Mouse (Mus musculus) hindbrain, embryonic 14.5 days (tissue): ENCODE data around the gene Mcoln1. TPM values are rescaled to one million over a fixed set of nuclear protein-coding genes. Genes with fewer than 3 reads are reported as not detected.

Experiments
- ATAC-seq: fragments of 200-750 bp; cut with Nextera tagmentation; 2 replicates; pipeline ENCODE4 v1.8.0; 2017; ENCODE audit warnings: moderate number of reproducible peaks, mild to moderate bottlenecking, moderate TSS enrichment, moderate library complexity; ENCODE audit not compliant: low FRiP score
- DNase-seq: peaks from one replicate; pipeline ENCODE4 v3.0.0-alpha.2; 2015; ENCODE audit warnings: low spot score
- H3K27ac ChIP-seq: fragments of 300-500 bp; sonication (generic); 2 replicates; pipeline ENCODE4 v1.5.1; 2014; ENCODE audit warnings: mild to moderate bottlenecking, moderate library complexity
- H3K27me3 ChIP-seq: fragments of 300-500 bp; sonication (generic); 2 replicates; pipeline ENCODE4 v1.6.1; 2014; ENCODE audit warnings: mild to moderate bottlenecking, low read length, mixed read lengths; ENCODE audit not compliant: control insufficient read depth, insufficient read depth
- H3K36me3 ChIP-seq: fragments of 300-500 bp; sonication (generic); replicated peaks from 2 replicates; pipeline ENCODE4 v1.6.1; 2014; ENCODE audit not compliant: control insufficient read depth, insufficient read depth
- H3K4me1 ChIP-seq: fragments of 300-500 bp; sonication (generic); replicated peaks from 2 replicates; pipeline ENCODE4 v1.6.1; 2014; ENCODE audit warnings: antibody characterized with exemption, low read length, mixed read lengths; ENCODE audit not compliant: control insufficient read depth, insufficient read depth
- H3K4me2 ChIP-seq: fragments of 300-500 bp; sonication (generic); replicated peaks from 2 replicates; pipeline ENCODE4 v1.6.1; 2014; ENCODE audit warnings: mild to moderate bottlenecking, moderate library complexity
- H3K4me3 ChIP-seq: fragments of 300-500 bp; sonication (generic); replicated peaks from 2 replicates; pipeline ENCODE4 v1.5.1; 2014; ENCODE audit warnings: mild to moderate bottlenecking, low read length
- H3K9ac ChIP-seq: fragments of 300-500 bp; sonication (generic); 2 replicates; pipeline ENCODE4 v1.6.1; 2014
- H3K9me3 ChIP-seq: fragments of 300-500 bp; sonication (generic); 2 replicates; pipeline ENCODE4 v1.6.1; 2016; ENCODE audit warnings: low read length; ENCODE audit not compliant: control insufficient read depth
- WGBS: fragments of 180-500 bp; shearing (Covaris S2); extraction: QIAGEN DNeasy Blood & Tissue Kit; methylation state at CpG from one replicate; pipeline ENCODE4 v1.1.7; 2014; 5-methylcytosine and 5-hydroxymethylcytosine counted together
- polyA plus RNA-seq: library from polyadenylated mRNA; unstranded; fragments of >200 nt; fragmentation: Nextera tagmentation; extraction: Ambion mirVana; gene quantifications from 2 replicates; pipeline ENCODE4 v1.2.1, GENCODE M21; 2014

The Mcoln1 gene
- polyA plus RNA-seq, 1 experiment from 2014 or later = 70.0 TPM

- H3K27me3 ChIP-seq = no peaks in the 10 kb centered on the region
- H3K4me3 ChIP-seq = peak overlapping the region; percentile 28
- H3K4me1 ChIP-seq = no peaks in the 10 kb centered on the region
- peak overlapping the region; percentile 57 for H3K9ac ChIP-seq
- no peaks in the 10 kb centered on the region for H3K36me3 ChIP-seq
- H3K4me2 ChIP-seq = peak overlapping the region; percentile 55
- DNase-seq = no peak
- ATAC-seq = peak; percentile 64
- H3K9me3 ChIP-seq = no peaks in the 10 kb centered on the region
- no peak overlapping the region for H3K27ac ChIP-seq
- WGBS = 24% methylated on average over 37 of the region's 37 CpGs
Observed at GRCm38 (mm10) chr8:3475715-3476429, 24.4 kb upstream of the Mcoln1 start.

- Histone ChIP-seq H3K4me2 (no peak overlapping the region), H3K4me3 (no peak overlapping the region), H3K27me3 (no peaks in the 10 kb centered on the region), H3K27ac (no peak overlapping the region), H3K9me3 (no peaks in the 10 kb centered on the region), H3K4me1 (no peaks in the 10 kb centered on the region), H3K36me3 (no peaks in the 10 kb centered on the region), H3K9ac (no peak overlapping the region)
- no peak for ATAC-seq
- no peak for DNase-seq
- 80% methylated on average over 4 of the region's 4 CpGs for WGBS
Observed at GRCm38 (mm10) chr8:3480221-3480785, 20.0 kb upstream of the Mcoln1 start.

DNA sequence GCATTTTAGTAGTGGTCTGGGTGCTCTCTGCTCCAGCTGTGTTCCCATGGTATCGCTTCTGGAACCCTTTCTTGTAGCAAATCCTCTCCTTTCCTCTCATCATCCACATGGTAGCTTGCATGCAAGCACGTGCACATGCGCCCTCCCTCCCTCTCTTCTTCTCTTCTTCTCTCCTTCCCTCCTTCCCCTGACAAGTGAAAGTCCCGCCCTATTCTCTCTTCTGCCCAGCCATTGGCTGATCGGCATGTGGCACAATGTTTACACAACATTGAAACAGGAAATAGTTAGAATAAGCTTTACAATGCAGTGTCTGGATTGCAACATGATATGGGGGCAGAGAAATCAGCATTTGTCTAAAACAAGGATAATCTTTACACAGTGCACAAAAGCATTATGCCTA lies 18.7 kb upstream of the Mcoln1 start:
- H3K27me3 ChIP-seq = no peaks in the 10 kb centered on the region
- H3K9ac ChIP-seq = no peak overlapping the region
- no peak overlapping the region for H3K4me2 ChIP-seq
- ATAC-seq = no peak
- H3K4me3 ChIP-seq = no peak overlapping the region
- H3K27ac ChIP-seq = no peak overlapping the region
- H3K9me3 ChIP-seq = no peaks in the 10 kb centered on the region
- no peaks in the 10 kb centered on the region for H3K36me3 ChIP-seq
- DNase-seq = no peak
- H3K4me1 ChIP-seq = no peaks in the 10 kb centered on the region
- WGBS = 64% methylated on average over 5 of the region's 5 CpGs

DNA sequence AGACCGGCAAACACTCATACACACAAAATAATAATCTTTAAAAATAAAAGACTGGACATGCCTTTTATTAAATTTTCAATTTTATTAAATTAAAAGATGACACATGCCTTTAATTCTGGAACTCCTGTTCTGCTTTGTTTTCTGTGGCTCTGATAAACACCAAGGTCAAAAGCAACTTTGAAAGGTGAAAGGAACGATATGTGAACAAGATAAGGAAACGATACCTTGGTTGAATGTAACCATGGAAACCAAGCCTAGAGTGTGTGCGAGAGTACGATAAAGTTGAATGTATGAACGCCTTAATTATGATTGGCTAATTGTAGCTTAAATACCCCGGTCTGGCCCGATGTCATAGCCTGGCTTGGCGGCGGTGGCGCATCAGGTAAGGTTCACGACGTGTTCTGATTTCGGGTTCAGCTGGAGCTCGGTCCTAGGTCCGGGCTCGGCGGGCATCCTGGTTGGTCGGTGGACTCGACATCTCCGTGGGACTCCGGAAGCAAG lies 18.0 kb upstream of the Mcoln1 start:
- no peak for ATAC-seq
- Histone ChIP-seq H3K4me3 (no peak overlapping the region), H3K27ac (no peak overlapping the region), H3K36me3 (no peaks in the 10 kb centered on the region), H3K27me3 (no peaks in the 10 kb centered on the region), H3K4me1 (no peaks in the 10 kb centered on the region), H3K9me3 (no peaks in the 10 kb centered on the region), H3K4me2 (no peak overlapping the region), H3K9ac (no peak overlapping the region)
- 86% methylated on average over 22 of the region's 22 CpGs for WGBS
- no peak for DNase-seq

- WGBS = 87% methylated on average over 7 of the region's 7 CpGs
Observed at GRCm38 (mm10) chr8:3483546-3483945, 16.7 kb upstream of the Mcoln1 start.

GRCm38 (mm10) chr8:3485192-3485591 lies 15.1 kb upstream of the Mcoln1 start:
- 32% methylated on average over 5 of the region's 5 CpGs for WGBS
- H3K27ac ChIP-seq = no peak overlapping the region

More at GRCm38 (mm10) chr8:3483546-3483945, 16.7 kb upstream of the Mcoln1 start:
- H3K4me3 ChIP-seq = no peak overlapping the region
- no peak overlapping the region for H3K27ac ChIP-seq
- H3K4me1 ChIP-seq = no peaks in the 10 kb centered on the region
- no peak overlapping the region for H3K4me2 ChIP-seq
- no peak for DNase-seq
- no peaks in the 10 kb centered on the region for H3K27me3 ChIP-seq
- no peaks in the 10 kb centered on the region for H3K9me3 ChIP-seq
- H3K36me3 ChIP-seq = no peaks in the 10 kb centered on the region
- H3K9ac ChIP-seq = no peak overlapping the region
- no peak for ATAC-seq

DNA sequence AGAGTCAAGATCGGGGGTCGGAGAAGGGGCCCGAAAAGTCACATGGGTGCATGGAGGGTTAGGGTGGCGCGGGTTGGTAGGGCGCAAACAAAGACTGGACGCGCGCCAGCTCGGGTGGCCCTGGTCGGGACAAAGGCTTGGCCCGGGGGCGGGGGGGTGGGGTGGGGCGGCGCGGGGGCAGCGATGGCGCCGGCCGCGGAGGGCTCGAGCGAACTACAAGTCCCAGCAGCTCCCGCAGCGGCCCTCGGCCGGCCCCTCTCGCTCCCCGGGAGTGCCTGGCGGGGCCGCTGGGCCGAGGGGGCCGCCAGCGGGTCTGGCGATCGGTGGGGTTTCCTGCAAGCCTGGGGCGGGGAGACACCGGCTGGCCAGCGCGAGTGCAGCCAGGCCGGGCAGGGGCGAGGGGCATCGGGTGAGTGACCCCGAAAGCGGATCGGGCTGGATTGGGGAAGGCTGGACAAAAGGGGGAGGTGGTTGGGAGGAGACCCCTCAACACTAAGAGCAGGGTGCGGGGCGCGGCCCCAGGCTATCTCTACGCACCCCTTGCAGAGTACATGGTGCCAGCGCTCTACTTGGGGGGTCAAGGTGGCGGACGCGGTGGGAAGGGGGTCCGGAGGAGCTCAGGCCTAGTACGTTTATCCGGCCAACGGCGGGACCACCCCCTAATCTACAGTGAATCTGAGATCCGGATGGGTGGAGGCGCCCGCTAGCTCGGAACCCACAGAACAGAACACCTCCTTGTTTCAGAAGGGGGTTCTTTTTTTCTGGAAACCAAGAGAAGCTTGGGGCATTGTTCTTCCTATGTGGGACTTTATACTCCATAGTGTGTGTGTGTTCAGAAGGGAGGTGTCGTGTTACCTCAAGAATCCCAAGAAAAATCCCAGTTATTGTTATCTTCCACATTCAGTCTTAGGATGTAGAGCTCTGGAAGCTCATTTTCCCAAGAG lies 7.1 kb upstream of the Mcoln1 start, which contains the start of gene Zfp358:
Zfp358 (plus strand) TSS at position 238 of the 944 bp plus-strand sequence.
- no peaks in the 10 kb centered on the region; the same call in 1 of the 2 replicates for H3K9me3 ChIP-seq
- WGBS = under 1% methylated on average over 64 of the region's 64 CpGs
- peaks cover 28% of the 10 kb centered on the region for H3K36me3 ChIP-seq
- peak within 1 kb of the TSS; percentile 99 for H3K9ac ChIP-seq
- peak within 1 kb of the TSS; percentile 88 for H3K4me2 ChIP-seq
- H3K4me3 ChIP-seq = peak within 1 kb of the TSS; percentile 79
- DNase-seq = peak; percentile 75
- peak within 1 kb of the TSS; percentile 91 for H3K27ac ChIP-seq
- peak; percentile 91 for ATAC-seq
- peaks cover 16% of the 10 kb centered on the region; the same call in 1 of the 2 replicates for H3K4me1 ChIP-seq
- no peaks in the 10 kb centered on the region for H3K27me3 ChIP-seq

More at GRCm38 (mm10) chr8:3485192-3485591, 15.1 kb upstream of the Mcoln1 start:
- no peaks in the 10 kb centered on the region for H3K4me1 ChIP-seq
- no peak overlapping the region for H3K9ac ChIP-seq
- H3K36me3 ChIP-seq = no peaks in the 10 kb centered on the region
- no peaks in the 10 kb centered on the region for H3K27me3 ChIP-seq
- H3K4me2 ChIP-seq = no peak overlapping the region
- no peak for ATAC-seq
- H3K9me3 ChIP-seq = no peaks in the 10 kb centered on the region
- no peak for DNase-seq
- no peak overlapping the region for H3K4me3 ChIP-seq

DNA sequence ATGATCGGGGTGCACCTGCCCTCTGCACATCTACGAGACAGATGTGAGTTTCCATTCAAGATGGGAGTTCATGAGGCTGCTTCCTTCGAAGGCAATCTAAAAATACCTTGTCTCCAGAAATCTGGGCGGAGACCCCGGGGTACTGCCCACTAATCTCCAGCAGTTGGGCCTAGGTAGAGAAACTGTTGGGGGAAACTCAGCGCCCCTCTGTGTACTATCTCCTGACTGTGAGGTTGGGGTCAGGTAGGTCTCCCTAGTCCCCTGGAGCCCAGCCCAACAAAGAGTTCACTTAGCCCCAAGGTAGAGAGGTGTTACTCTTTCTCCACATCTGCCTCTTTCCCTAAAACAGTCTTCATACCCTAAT lies 6.4 kb upstream of the Mcoln1 start:
- Histone ChIP-seq H3K9ac (peak overlapping the region; percentile 99), H3K4me3 (peak overlapping the region; percentile 79), H3K4me1 (peaks cover 17% of the 10 kb centered on the region; the same call in 1 of the 2 replicates), H3K4me2 (peak overlapping the region; percentile 88), H3K27ac (peak overlapping the region; percentile 91), H3K36me3 (peaks cover 28% of the 10 kb centered on the region), H3K27me3 (no peaks in the 10 kb centered on the region), H3K9me3 (no peaks in the 10 kb centered on the region; the same call in 1 of the 2 replicates)
- 44% methylated on average over 6 of the region's 6 CpGs for WGBS
- DNase-seq (no peak), ATAC-seq (no peak)
